Mouse (Mus musculus) large intestine, adult 2 months (tissue): Measurements from ENCODE around the gene Os9. TPM values are rescaled to one million over a fixed set of nuclear protein-coding genes. Genes with fewer than 3 reads are reported as not detected.

ENCODE experiments used
- DNase-seq: peaks from one replicate; pipeline ENCODE4 v3.0.0-alpha.2; 2012; ENCODE audit warnings: low read depth, low spot score
- WGBS: fragments of 180-500 bp; shearing (Covaris S2); methylation state at CpG from one replicate; pipeline ENCODE4 v1.1.7; 2018; 5-methylcytosine and 5-hydroxymethylcytosine counted together
- polyA plus RNA-seq: library from polyadenylated mRNA; depleted of rRNA; stranded (reverse); fragments of >200 nt; gene quantifications from 2 replicates; pipeline ENCODE4 v1.2.3, GENCODE M21; 2012

Gene Os9
- polyA plus RNA-seq, 1 experiment: 71.3 TPM

GRCm38 (mm10) chr10:127122018-127122417, 1.1 kb upstream of the Os9 start:
- WGBS: 93% methylated on average over 3 of the region's 3 CpGs
- no peak for DNase-seq

- DNase-seq: no peak
- 1% methylated on average over 34 of the region's 34 CpGs for WGBS
Observed at GRCm38 (mm10) chr10:127120301-127121065, 448 bp downstream of the Os9 start.

- WGBS: 93% methylated on average over 10 of the region's 10 CpGs
- DNase-seq: no peak
Observed at GRCm38 (mm10) chr10:127119229-127119628, 1.7 kb downstream of the Os9 start.

GRCm38 (mm10) chr10:127118470-127118869, 2.5 kb downstream of the Os9 start:
- WGBS: 90% methylated on average over 11 of the region's 11 CpGs
- DNase-seq: no peak

- WGBS: 67% methylated on average over 2 of the region's 2 CpGs
- no peak for DNase-seq
Observed at GRCm38 (mm10) chr10:127115068-127115467, 5.9 kb downstream of the Os9 start.

GRCm38 (mm10) chr10:127114408-127114807, 6.5 kb downstream of the Os9 start:
- no peak for DNase-seq
- WGBS: 90% methylated on average over 11 of the region's 11 CpGs

- 83% methylated on average over 15 of the region's 15 CpGs for WGBS
- DNase-seq: no peak
Observed at GRCm38 (mm10) chr10:127111001-127111887, 9.7 kb downstream of the Os9 start.

GRCm38 (mm10) chr10:127108262-127108583, 12.7 kb downstream of the Os9 start:
- no peak for DNase-seq
- WGBS: 78% methylated on average over 3 of the region's 3 CpGs

- 83% methylated on average over 16 of the region's 16 CpGs for WGBS
- no peak for DNase-seq
Observed at GRCm38 (mm10) chr10:127107563-127108261, 13.2 kb downstream of the Os9 start.

GRCm38 (mm10) chr10:127103631-127104030, 17.3 kb downstream of the Os9 start:
- 69% methylated on average over 7 of the region's 7 CpGs for WGBS
- DNase-seq: no peak

- DNase-seq: no peak
- 82% methylated on average over 6 of the region's 6 CpGs for WGBS
Observed at GRCm38 (mm10) chr10:127101151-127101550, 19.8 kb downstream of the Os9 start.

- no peak for DNase-seq
- WGBS: 84% methylated on average over 8 of the region's 8 CpGs
Observed at GRCm38 (mm10) chr10:127100414-127100813, 20.5 kb downstream of the Os9 start.

GRCm38 (mm10) chr10:127099868-127100267, 21.1 kb downstream of the Os9 start:
- 91% methylated on average over 15 of the region's 15 CpGs for WGBS
- no peak for DNase-seq

- WGBS: 90% methylated on average over 10 of the region's 10 CpGs
- no peak for DNase-seq
Observed at GRCm38 (mm10) chr10:127099191-127099590, 21.7 kb downstream of the Os9 start.

GRCm38 (mm10) chr10:127098514-127098913, 22.4 kb downstream of the Os9 start:
- DNase-seq: no peak
- 87% methylated on average over 20 of the region's 20 CpGs for WGBS

GRCm38 (mm10) chr10:127094382-127094802, 26.5 kb downstream of the Os9 start:
- no peak for DNase-seq
- WGBS: 11% methylated on average over 7 of the region's 7 CpGs

GRCm38 (mm10) chr10:127092742-127093141, 28.2 kb downstream of the Os9 start:
- 56% methylated on average over 4 of the region's 4 CpGs for WGBS
- DNase-seq: no peak

- WGBS: 14% methylated on average over 50 of the region's 51 CpGs
- no peak for DNase-seq
Observed at GRCm38 (mm10) chr10:127091507-127092396, 29.2 kb downstream of the Os9 start.
